Mouse (Mus musculus) MEL (cell line): ENCODE measurements around the gene Gamt. TPM values are rescaled to one million over a fixed set of nuclear protein-coding genes. Genes with fewer than 3 reads are reported as not detected.

Source experiments
- DNase-seq: peaks from one replicate; pipeline ENCODE4 v3.0.0; 2011; ENCODE audit warnings: low read depth, low spot score
- H3K27ac ChIP-seq: 2 replicates; pipeline ENCODE4 v1.5.1; 2012; ENCODE audit warnings: low read depth, mild to moderate bottlenecking, control low read depth, low read length, moderate library complexity; ENCODE audit not compliant: control insufficient read depth
- H3K27me3 ChIP-seq, 2 experiments: fragments of 150-350 bp in 1 of 2; sonication (generic) in 1 of 2; 2 replicates each; pipeline ENCODE4 v1.6.1; 2012; ENCODE audit warnings: low read length in 2 of 2, mild to moderate bottlenecking in 2 of 2, improper control_type of control experiment in 1 of 2, moderate library complexity in 1 of 2; ENCODE audit not compliant: insufficient read depth in 2 of 2, control insufficient read depth in 1 of 2
- H3K36me3 ChIP-seq, 2 experiments: 2 replicates each; pipeline ENCODE4 v1.6.1; 2012 to 2014; ENCODE audit warnings: low read length in 2 of 2, improper control_type of control experiment in 1 of 2, inconsistent platforms in 1 of 2, mild to moderate bottlenecking in 1 of 2; ENCODE audit not compliant: insufficient read depth in 2 of 2, control insufficient read depth in 1 of 2
- H3K4me1 ChIP-seq, 2 experiments: fragments of 150-350 bp in 1 of 2; sonication (generic) in 1 of 2; 2 replicates each; pipeline ENCODE4 v1.6.1; 2012; ENCODE audit warnings: low read length in 2 of 2, improper control_type of control experiment in 1 of 2, mild to moderate bottlenecking in 1 of 2; ENCODE audit not compliant: insufficient read depth in 2 of 2, control insufficient read depth in 1 of 2
- H3K4me3 ChIP-seq, 2 experiments: fragments of 150-350 bp in 1 of 2; sonication (generic) in 1 of 2; 2 replicates each; pipeline ENCODE4 v1.5.1; 2012; ENCODE audit warnings: low read depth in 2 of 2, low read length in 2 of 2, mild to moderate bottlenecking in 2 of 2, moderate library complexity in 2 of 2, control low read depth in 1 of 2, improper control_type of control experiment in 1 of 2; ENCODE audit not compliant: control insufficient read depth in 1 of 2, insufficient read depth in 1 of 2
- H3K79me2 ChIP-seq: 2 replicates; pipeline ENCODE4 v1.6.1; 2012; ENCODE audit warnings: mild to moderate bottlenecking, low read length, moderate library complexity; ENCODE audit not compliant: control insufficient read depth, poor library complexity, insufficient read depth
- H3K9ac ChIP-seq: 2 replicates; pipeline ENCODE4 v1.6.1; 2012; ENCODE audit warnings: low read depth, mild to moderate bottlenecking, control low read depth, low read length, moderate library complexity; ENCODE audit not compliant: control insufficient read depth, poor library complexity, severe bottlenecking
- H3K9me3 ChIP-seq: fragments of 150-350 bp; sonication (generic); replicated peaks from 2 replicates; pipeline ENCODE4 v1.6.1; 2012; ENCODE audit warnings: mild to moderate bottlenecking, low read length, improper control_type of control experiment, moderate library complexity; ENCODE audit not compliant: insufficient read depth
- BHLHE40 ChIP-seq: IDR thresholded peaks from 2 replicates; pipeline ENCODE4 v1.6.1; 2012; ENCODE audit warnings: low read depth, mild to moderate bottlenecking, inconsistent platforms, low read length, improper control_type of control experiment, borderline replicate concordance
- CHD2 ChIP-seq: IDR thresholded peaks from 2 replicates; pipeline ENCODE4 v1.6.1; 2011; ENCODE audit warnings: low read length, improper control_type of control experiment
- E2F4 ChIP-seq: IDR thresholded peaks from 2 replicates; pipeline ENCODE4 v1.6.1; 2011; ENCODE audit warnings: low read depth, low read length, improper control_type of control experiment, borderline replicate concordance
- ELF1 ChIP-seq: IDR thresholded peaks from 2 replicates; pipeline ENCODE4 v1.6.1; 2014; ENCODE audit warnings: low read depth, mild to moderate bottlenecking, inconsistent platforms, low read length, improper control_type of control experiment, moderate library complexity
- EP300 ChIP-seq, 2 experiments: IDR thresholded peaks; 2 replicates each; pipeline ENCODE4 v1.6.1; 2011; ENCODE audit warnings: improper control_type of control experiment in 2 of 2, low read length in 2 of 2, low read depth in 1 of 2, mild to moderate bottlenecking in 1 of 2
- ETS1 ChIP-seq: IDR thresholded peaks from 2 replicates; pipeline ENCODE4 v1.6.1; 2012; ENCODE audit warnings: low read depth, mild to moderate bottlenecking, inconsistent platforms, low read length, improper control_type of control experiment, moderate library complexity
- HCFC1 ChIP-seq: IDR thresholded peaks from 2 replicates; pipeline ENCODE4 v1.6.1; 2012; ENCODE audit warnings: low read depth, mild to moderate bottlenecking, inconsistent platforms, low read length, improper control_type of control experiment, moderate library complexity
- JUND ChIP-seq: IDR thresholded peaks from 2 replicates; pipeline ENCODE4 v1.6.1; 2011; ENCODE audit warnings: low read depth, mild to moderate bottlenecking, improper control_type of control experiment, low read length
- MAFK ChIP-seq: IDR thresholded peaks from 2 replicates; pipeline ENCODE4 v1.6.1; 2011; ENCODE audit warnings: low read depth, mild to moderate bottlenecking, low read length, improper control_type of control experiment, borderline replicate concordance
- MAX ChIP-seq: IDR thresholded peaks from 2 replicates; pipeline ENCODE4 v1.6.1; 2011; ENCODE audit warnings: low read length, improper control_type of control experiment
- MAZ ChIP-seq: IDR thresholded peaks from 2 replicates; pipeline ENCODE4 v1.6.1; 2012; ENCODE audit warnings: low read depth, mild to moderate bottlenecking, inconsistent platforms, low read length, improper control_type of control experiment
- MEF2A ChIP-seq: IDR thresholded peaks from 2 replicates; pipeline ENCODE4 v1.6.1; 2014; ENCODE audit warnings: low read depth, mild to moderate bottlenecking, inconsistent platforms, low read length, improper control_type of control experiment; ENCODE audit not compliant: poor library complexity, insufficient replicate concordance, severe bottlenecking; ENCODE audit errors: extremely low read depth
- MXI1 ChIP-seq: IDR thresholded peaks from 2 replicates; pipeline ENCODE4 v1.6.1; 2011; ENCODE audit warnings: mild to moderate bottlenecking, low read depth, low read length, improper control_type of control experiment
- MYB ChIP-seq: IDR thresholded peaks from 2 replicates; pipeline ENCODE4 v1.6.1; 2011; ENCODE audit warnings: mild to moderate bottlenecking, low read depth, low read length, improper control_type of control experiment
- MYC ChIP-seq: IDR thresholded peaks from 2 replicates; pipeline ENCODE4 v1.6.1; 2011; ENCODE audit warnings: low read depth, mild to moderate bottlenecking, low read length, improper control_type of control experiment, moderate library complexity
- NELFE ChIP-seq: IDR thresholded peaks from 2 replicates; pipeline ENCODE4 v1.6.1; 2011; ENCODE audit warnings: low read depth, low read length, improper control_type of control experiment
- NRF1 ChIP-seq: IDR thresholded peaks from 2 replicates; pipeline ENCODE4 v1.6.1; 2014; ENCODE audit warnings: low read depth, mild to moderate bottlenecking, inconsistent platforms, low read length, improper control_type of control experiment, moderate library complexity; ENCODE audit not compliant: poor library complexity, insufficient read depth, severe bottlenecking
- POLR2A ChIP-seq, 2 experiments: IDR thresholded peaks; 2 replicates each; pipeline ENCODE4 v1.6.1; 2011 to 2012; ENCODE audit warnings: low read length in 2 of 2, mild to moderate bottlenecking in 2 of 2, control low read depth in 1 of 2, improper control_type of control experiment in 1 of 2, low read depth in 1 of 2, moderate library complexity in 1 of 2; ENCODE audit not compliant: control insufficient read depth in 1 of 2, insufficient read depth in 1 of 2, poor library complexity in 1 of 2
- RCOR1 ChIP-seq: IDR thresholded peaks from 2 replicates; pipeline ENCODE4 v1.6.1; 2012; ENCODE audit warnings: low read depth, mild to moderate bottlenecking, inconsistent platforms, low read length, improper control_type of control experiment
- SMC3 ChIP-seq: IDR thresholded peaks from 2 replicates; pipeline ENCODE4 v1.6.1; 2011; ENCODE audit warnings: low read depth, low read length, improper control_type of control experiment
- TAL1 ChIP-seq: IDR thresholded peaks from 2 replicates; pipeline ENCODE4 v1.6.1; 2012; ENCODE audit warnings: mild to moderate bottlenecking, inconsistent platforms, low read length, moderate library complexity, mixed read lengths
- USF1 ChIP-seq: IDR thresholded peaks from 2 replicates; pipeline ENCODE4 v1.6.1; 2014; ENCODE audit warnings: low read depth, mild to moderate bottlenecking, inconsistent platforms, low read length, improper control_type of control experiment, moderate library complexity
- USF2 ChIP-seq, 2 experiments: IDR thresholded peaks; 2 replicates each; pipeline ENCODE4 v1.6.1; 2011 to 2012; ENCODE audit warnings: improper control_type of control experiment in 2 of 2, low read length in 2 of 2, borderline replicate concordance in 1 of 2, inconsistent platforms in 1 of 2, low read depth in 1 of 2, mild to moderate bottlenecking in 1 of 2; ENCODE audit not compliant: insufficient read depth in 1 of 2
- ZC3H11A ChIP-seq: IDR thresholded peaks from 2 replicates; pipeline ENCODE4 v1.6.1; 2012; ENCODE audit warnings: low read depth, mild to moderate bottlenecking, inconsistent platforms, low read length, improper control_type of control experiment
- ZMIZ1 ChIP-seq: IDR thresholded peaks from 2 replicates; pipeline ENCODE4 v1.6.1; 2012; ENCODE audit warnings: low read depth, mild to moderate bottlenecking, inconsistent platforms, low read length, improper control_type of control experiment, moderate library complexity
- ZNF384 ChIP-seq: IDR thresholded peaks from 2 replicates; pipeline ENCODE4 v1.6.1; 2012; ENCODE audit warnings: low read depth, mild to moderate bottlenecking, inconsistent platforms, low read length, improper control_type of control experiment
- polyA plus RNA-seq, 2 experiments: library from polyadenylated mRNA; stranded (reverse) in 1 of 2; unstranded in 1 of 2; fragments of >175 nt in 1 of 2; fragments of >200 nt in 1 of 2; gene quantifications; 2 replicates each; pipeline versions ENCODE4 v1.2.1 to v1.2.4; 2012; ENCODE audit warnings: low replicate concordance in 2 of 2, low read depth in 1 of 2; ENCODE audit not compliant: insufficient read length in 2 of 2, insufficient read depth in 1 of 2, missing spikeins in 1 of 2
- total RNA-seq: library from RNA; depleted of rRNA; stranded (reverse); fragments of 300-350 nt; gene quantifications from 2 replicates; pipeline ENCODE4 v1.2.3, GENCODE M21; 2012

Gene Gamt
- total and polyA plus RNA-seq, 3 experiments = 6.0 to 8.4 TPM; not detected in 1

GRCm38 (mm10) chr10:80302082-80302355, 41.2 kb upstream of the Gamt start:
- H3K27me3 ChIP-seq = no peaks in the 10 kb centered on the region
- H3K9me3 ChIP-seq = no peaks in the 10 kb centered on the region
- no peaks in the 10 kb centered on the region for H3K36me3 ChIP-seq
- H3K4me3 ChIP-seq = no peak overlapping the region
- peaks cover 0 to 8% of the 10 kb centered on the region in 2 experiments; a peak in 1 of 4 replicates for H3K4me1 ChIP-seq
- TF ChIP-seq ZMIZ1 (no peak), NELFE (no peak), MEF2A (no peak), MYC (no peak), MYB (no peak), BHLHE40 (no peak), ZNF384 (no peak), E2F4 (no peak), CHD2 (no peak), TAL1 (no peak), JUND (no peak), USF2 (IDR thresholded peaks at IDR 0.05; ENCODE audit: borderline replicate concordance in 1 of 2, insufficient read depth in 1 of 2, low read depth in 1 of 2, low read length in 2 of 2) (no peak), SMC3 (no peak), MAX (no peak), POLR2A (IDR thresholded peaks at IDR 0.05; ENCODE audit: control insufficient read depth in 1 of 2, insufficient read depth in 1 of 2, low read depth in 1 of 2, low read length in 2 of 2, poor library complexity in 1 of 2) (no peak), MXI1 (no peak), EP300 (IDR thresholded peaks at IDR 0.05; ENCODE audit: low read depth in 1 of 2, low read length in 2 of 2) (no peak)
- no peak overlapping the region for H3K27ac ChIP-seq
- DNase-seq = no peak
- H3K9ac ChIP-seq = no peak overlapping the region
- H3K79me2 ChIP-seq = no peaks in the 10 kb centered on the region

- no peak overlapping the region for H3K4me3 ChIP-seq
- H3K4me1 ChIP-seq = peaks cover 0 to 13% of the 10 kb centered on the region in 2 experiments; a peak in 2 of 4 replicates
- H3K36me3 ChIP-seq = no peaks in the 10 kb centered on the region
- H3K27me3 ChIP-seq = no peaks in the 10 kb centered on the region
- DNase-seq = no peak
- H3K79me2 ChIP-seq = no peaks in the 10 kb centered on the region
- H3K27ac ChIP-seq = no peak overlapping the region
- TF ChIP-seq ELF1 = no peak
- no peak for TF ChIP-seq JUND
- TF ChIP-seq ETS1 = no peak
- TF ChIP-seq SMC3 = no peak
- no peak for TF ChIP-seq MAZ
- no peak for TF ChIP-seq MAFK
- no peak for TF ChIP-seq HCFC1
- no peak for TF ChIP-seq NELFE
- no peak for TF ChIP-seq USF1
- TF ChIP-seq NRF1 = no peak
- no peak for TF ChIP-seq RCOR1
- TF ChIP-seq ZC3H11A = no peak
- no peaks in the 10 kb centered on the region for H3K9me3 ChIP-seq
- H3K9ac ChIP-seq = no peak overlapping the region
These were observed 40.7 kb upstream of the Gamt start for GRCm38 (mm10) chr10:80301256-80302081.
